Mouse (Mus musculus) neural tube, embryonic 11.5 days (tissue): ENCODE results near the gene Tpo. TPM values are rescaled to one million over a fixed set of nuclear protein-coding genes. Genes with fewer than 3 reads are reported as not detected.

Experiments
- ATAC-seq: fragments of 200-750 bp; cut with Nextera tagmentation; 2 replicates; pipeline ENCODE4 v1.8.0; 2017; ENCODE audit warnings: moderate number of reproducible peaks, mild to moderate bottlenecking, moderate TSS enrichment, moderate library complexity; ENCODE audit not compliant: insufficient read depth, low FRiP score, low TSS enrichment
- DNase-seq: peaks from one replicate; pipeline ENCODE4 v3.0.0-alpha.2; 2015; ENCODE audit warnings: low spot score
- H3K27ac ChIP-seq: fragments of 300-500 bp; sonication (generic); 2 replicates; pipeline ENCODE4 v1.5.1; 2014; ENCODE audit warnings: low read depth, mild to moderate bottlenecking, low read length
- H3K27me3 ChIP-seq: fragments of 300-500 bp; sonication (generic); 2 replicates; pipeline ENCODE4 v1.6.1; 2014; ENCODE audit warnings: mild to moderate bottlenecking, low read length, mixed read lengths; ENCODE audit not compliant: control insufficient read depth, insufficient read depth
- H3K36me3 ChIP-seq: fragments of 300-500 bp; sonication (generic); 2 replicates; pipeline ENCODE4 v1.6.1; 2014; ENCODE audit warnings: mild to moderate bottlenecking, low read length, moderate library complexity, mixed read lengths; ENCODE audit not compliant: control insufficient read depth, insufficient read depth
- H3K4me1 ChIP-seq: fragments of 300-500 bp; sonication (generic); 2 replicates; pipeline ENCODE4 v1.6.1; 2014; ENCODE audit warnings: low read length, mixed read lengths; ENCODE audit not compliant: control insufficient read depth, insufficient read depth
- H3K4me2 ChIP-seq: fragments of 300-500 bp; sonication (generic); 2 replicates; pipeline ENCODE4 v1.6.1; 2014; ENCODE audit warnings: low read depth, mild to moderate bottlenecking, moderate library complexity
- H3K4me3 ChIP-seq: fragments of 300-500 bp; sonication (generic); 2 replicates; pipeline ENCODE4 v1.5.1; 2014; ENCODE audit warnings: low read depth, low read length
- H3K9ac ChIP-seq: fragments of 300-500 bp; sonication (generic); 2 replicates; pipeline ENCODE4 v1.6.1; 2014; ENCODE audit warnings: mild to moderate bottlenecking, low read length
- H3K9me3 ChIP-seq: fragments of 300-500 bp; sonication (generic); 2 replicates; pipeline ENCODE4 v1.6.1; 2016; ENCODE audit warnings: low read length; ENCODE audit not compliant: control insufficient read depth
- WGBS: fragments of 180-500 bp; shearing (Covaris S2); extraction: QIAGEN DNeasy Blood & Tissue Kit; methylation state at CpG from one replicate; pipeline ENCODE4 v1.1.7; 2014; 5-methylcytosine and 5-hydroxymethylcytosine counted together
- polyA plus RNA-seq: library from polyadenylated mRNA; unstranded; fragments of >200 nt; fragmentation: Nextera tagmentation; extraction: Ambion mirVana; gene quantifications from 2 replicates; pipeline ENCODE4 v1.2.1, GENCODE M21; 2014

Tpo gene
- polyA plus RNA-seq, 1 experiment from 2014 or later = not detected

GRCm38 (mm10) chr12:30017131-30017530, 115.3 kb downstream of the Tpo start:
- H3K4me2 ChIP-seq = no peak overlapping the region
- H3K4me1 ChIP-seq = no peaks in the 10 kb centered on the region
- no peaks in the 10 kb centered on the region for H3K9me3 ChIP-seq
- DNase-seq (no peak), ATAC-seq (no peak)
- no peak overlapping the region for H3K9ac ChIP-seq
- WGBS = 91% methylated on average over 3 of the region's 3 CpGs
- H3K36me3 ChIP-seq = peaks cover 15% of the 10 kb centered on the region
- no peak overlapping the region for H3K4me3 ChIP-seq
- H3K27me3 ChIP-seq = no peaks in the 10 kb centered on the region
- no peak overlapping the region for H3K27ac ChIP-seq

DNA sequence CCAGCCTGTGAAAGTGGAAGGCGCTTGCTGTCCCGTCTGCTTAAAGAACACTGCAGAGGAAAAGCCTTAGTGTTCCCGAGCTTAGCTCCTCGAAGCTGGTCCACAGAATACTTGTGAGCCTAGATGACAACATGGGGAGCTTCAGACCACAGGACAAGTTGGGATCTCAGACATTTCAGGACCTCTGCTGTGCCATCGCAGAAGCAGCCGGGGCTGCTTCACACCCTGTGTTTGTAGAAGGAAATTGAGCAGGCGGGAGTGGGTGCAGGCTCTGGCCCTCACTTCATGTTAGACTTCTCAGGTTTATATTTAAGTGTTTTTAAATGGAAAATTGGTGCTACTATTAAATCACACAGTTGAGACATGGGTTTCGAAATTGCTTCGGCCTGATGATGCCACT, 116.9 kb downstream of the Tpo start:
- Histone ChIP-seq H3K27ac (no peak overlapping the region), H3K4me2 (no peak overlapping the region), H3K9ac (no peak overlapping the region), H3K27me3 (no peaks in the 10 kb centered on the region), H3K36me3 (peaks cover 18% of the 10 kb centered on the region), H3K4me3 (no peak overlapping the region), H3K4me1 (no peaks in the 10 kb centered on the region), H3K9me3 (no peaks in the 10 kb centered on the region)
- DNase-seq (no peak), ATAC-seq (no peak)
- 91% methylated on average over 9 of the region's 9 CpGs for WGBS

DNA sequence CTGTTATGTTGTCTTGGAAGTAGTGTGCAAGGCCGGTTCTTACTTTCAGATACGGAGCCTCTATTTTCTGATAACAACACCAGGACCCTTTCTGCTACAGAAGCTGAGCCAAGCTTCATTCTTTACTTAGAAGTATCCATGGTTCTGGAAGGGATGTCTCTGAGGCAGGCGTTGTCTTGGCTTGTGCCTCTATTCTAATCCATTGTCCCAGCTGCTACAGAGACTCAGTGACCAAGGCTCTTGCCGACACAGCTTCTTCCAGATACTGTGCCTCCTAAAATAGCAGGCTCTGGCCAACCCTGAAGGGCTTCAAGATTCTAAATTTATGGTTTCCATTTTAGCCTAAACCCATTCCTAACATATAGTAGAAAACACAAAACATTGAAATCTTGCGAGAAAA, 123.7 kb downstream of the Tpo start:
- peaks cover 28% of the 10 kb centered on the region for H3K36me3 ChIP-seq
- ATAC-seq = no peak
- no peak overlapping the region for H3K4me2 ChIP-seq
- no peaks in the 10 kb centered on the region for H3K9me3 ChIP-seq
- no peak overlapping the region for H3K4me3 ChIP-seq
- H3K4me1 ChIP-seq = no peaks in the 10 kb centered on the region
- no peak overlapping the region for H3K9ac ChIP-seq
- no peaks in the 10 kb centered on the region for H3K27me3 ChIP-seq
- 90% methylated on average over 5 of the region's 5 CpGs for WGBS
- no peak overlapping the region for H3K27ac ChIP-seq
- DNase-seq = no peak

DNA sequence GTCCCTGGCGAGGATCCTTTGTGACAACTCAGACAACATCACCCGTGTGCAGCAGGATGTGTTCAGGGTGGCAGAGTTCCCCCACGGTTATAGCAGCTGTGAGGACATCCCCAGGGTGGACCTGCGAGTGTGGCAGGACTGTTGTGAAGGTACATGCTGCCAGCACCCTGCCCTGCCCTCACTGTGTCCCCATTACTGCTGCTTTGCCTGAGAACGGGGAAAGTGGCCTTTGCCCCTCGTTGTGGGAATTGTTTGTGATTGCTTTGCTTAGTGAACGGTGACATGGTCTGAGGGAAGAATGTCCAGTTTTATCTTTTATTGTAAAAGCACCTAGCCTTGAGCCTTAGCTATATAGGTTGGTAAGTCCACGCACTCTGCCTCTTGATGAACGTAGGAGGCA, 125.8 kb downstream of the Tpo start:
- DNase-seq (no peak), ATAC-seq (no peak)
- H3K9me3 ChIP-seq = no peaks in the 10 kb centered on the region
- no peaks in the 10 kb centered on the region for H3K27me3 ChIP-seq
- H3K9ac ChIP-seq = no peak overlapping the region
- H3K36me3 ChIP-seq = peaks cover 23% of the 10 kb centered on the region
- no peak overlapping the region for H3K27ac ChIP-seq
- no peak overlapping the region for H3K4me3 ChIP-seq
- WGBS = 87% methylated on average over 9 of the region's 9 CpGs
- H3K4me1 ChIP-seq = no peaks in the 10 kb centered on the region
- no peak overlapping the region for H3K4me2 ChIP-seq

Other genes with a start within 250 kb of the Tpo start
- gene Pxdn, start 195.0 kb downstream of the Tpo start, polyA plus RNA-seq = 90.5 and 93.5 TPM in 2 replicates
- gene Sntg2, start 240.8 kb upstream of the Tpo start, polyA plus RNA-seq = 0.94 and 1.7 TPM in 2 replicates